In the genomic region with DNA sequence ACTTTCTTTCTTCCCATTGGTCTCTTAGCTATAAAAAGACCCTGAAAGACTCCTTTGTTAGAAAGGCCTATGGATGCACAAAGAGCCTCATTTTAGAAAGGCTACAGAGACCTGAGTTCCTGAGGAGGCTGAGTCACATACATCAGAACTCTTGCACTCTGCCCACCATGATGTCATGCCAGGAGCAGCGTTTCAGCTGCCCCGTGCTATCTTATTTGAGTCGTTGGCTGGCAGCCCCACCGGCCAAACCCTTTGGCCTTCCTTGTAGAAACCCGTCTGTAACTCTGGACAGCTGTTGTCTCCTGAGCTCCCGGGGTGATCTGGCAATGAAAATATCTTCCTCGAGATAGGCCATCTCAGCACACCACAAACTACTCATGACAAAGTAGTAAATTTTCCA, we compare ENCODE assay signal across 8 mouse cellular contexts. TPM values are rescaled to one million over a fixed set of nuclear protein-coding genes. Genes with fewer than 3 reads are reported as not detected.
DNase-seq lines count a peak whose midpoint lies in the region; ATAC-seq lines count a peak whose summit lies in the region.

No protein-coding gene starts in this region.

- peak; percentile 36 to 51 for DNase-seq in cerebellum, postnatal 10 days
- DNase-seq in cerebellum, adult 18-20 months = no peak
- no peak for DNase-seq in liver
- peak; percentile 8 for DNase-seq in forelimb bud, embryonic 11.5 days (ENCODE audit: low read depth, low spot score)
- DNase-seq in retina, embryonic 14.5 days (ENCODE audit: low spot score) = no peak

- no peaks in the 10 kb centered on the region for H3K36me3 ChIP-seq in liver, embryonic 15.5 days (replicated peaks)
- no peaks in the 10 kb centered on the region for H3K36me3 ChIP-seq in limb, embryonic 12.5 days

- 71% methylated on average over 7 of the region's 7 CpGs for whole genome bisulfite sequencing in liver, embryonic 15.5 days (ENCODE audit: insufficient replicate concordance)
- WGBS in limb, embryonic 12.5 days = 82% methylated on average over 7 of the region's 7 CpGs

- H3K27me3 ChIP-seq in liver, embryonic 15.5 days = no peaks in the 10 kb centered on the region
- no peaks in the 10 kb centered on the region for H3K27me3 ChIP-seq in limb, embryonic 12.5 days

- peak overlapping the region; percentile 55 for H3K27ac ChIP-seq in liver, embryonic 15.5 days (replicated peaks)
- H3K27ac ChIP-seq in limb, embryonic 12.5 days = peak overlapping the region; percentile 64

- no peak overlapping the region for H3K4me2 ChIP-seq in liver, embryonic 15.5 days
- no peak overlapping the region for H3K4me2 ChIP-seq in limb, embryonic 12.5 days

- no peak for ATAC-seq in liver, embryonic 15.5 days (ENCODE audit: insufficient read depth)
- ATAC-seq in limb, embryonic 12.5 days (ENCODE audit: insufficient number of reproducible peaks, insufficient read depth, low FRiP score, low TSS enrichment, low read depth) = 0 out of 2 replicates have a peak, but pooled peaks have one; percentile 21
- no peak for ATAC-seq in monocyte, adult 5-6 weeks (replicated peaks; ENCODE audit: insufficient number of reproducible peaks, low FRiP score, low TSS enrichment, poor library complexity, severe bottlenecking)

- no peak overlapping the region for H3K9ac ChIP-seq in liver, embryonic 15.5 days
- no peak overlapping the region for H3K9ac ChIP-seq in limb, embryonic 12.5 days (replicated peaks)

- H3K4me1 ChIP-seq in liver, embryonic 15.5 days (replicated peaks) = peaks cover 46% of the 10 kb centered on the region
- peaks cover 9% of the 10 kb centered on the region; the same call in 1 of the 2 replicates for H3K4me1 ChIP-seq in limb, embryonic 12.5 days (replicated peaks)

- H3K9me3 ChIP-seq in liver, embryonic 15.5 days (replicated peaks) = no peaks in the 10 kb centered on the region
- H3K9me3 ChIP-seq in limb, embryonic 12.5 days = no peaks in the 10 kb centered on the region

- no peak overlapping the region for H3K4me3 ChIP-seq in liver, embryonic 15.5 days (replicated peaks)
- no peak overlapping the region for H3K4me3 ChIP-seq in limb, embryonic 12.5 days (replicated peaks)

RNA-seq across cellular contexts. Expression of a gene that starts 3.6 kb away (rescaled TPM):
- polyA plus RNA-seq in liver, embryonic 15.5 days (2015; fragmentation: Nextera tagmentation; extraction: Ambion mirVana) = 2.4 and 5.0 TPM in 2 replicates
- 4.1 and 6.4 TPM in 2 replicates for polyA plus RNA-seq in limb, embryonic 12.5 days (2016; fragmentation: Nextera tagmentation; extraction: Ambion mirVana)
- 5.4 to 13.1 TPM (median 10.0 TPM) in 3 replicates for total RNA-seq in monocyte, adult 5-6 weeks (2017)

Comparison
In these comparisons a context has a peak if more than half of its experiments do, and no peak if none do; other contexts are left out.
1. DNase-seq: peak in cerebellum, postnatal 10 days (2 of 2) and forelimb bud, embryonic 11.5 days (single experiment); none in cerebellum, adult 18-20 months (0 of 2), liver (single experiment) and retina, embryonic 14.5 days (single experiment).